Mouse (Mus musculus) E14TG2a.4 (cell line): ENCODE results near the gene Macrod1.

ENCODE experiments used
- CTCF ChIP-seq: conservative IDR thresholded peaks from 2 replicates; pipeline ENCODE4 v1.5.1; 2014; ENCODE audit warnings: low read length
- NANOG ChIP-seq: IDR thresholded peaks from 2 replicates; pipeline ENCODE4 v1.6.1; 2014; ENCODE audit warnings: borderline replicate concordance, low read length, mixed read lengths
- POU5F1 ChIP-seq: IDR thresholded peaks from 2 replicates; pipeline ENCODE4 v1.6.1; 2014; ENCODE audit warnings: low read length, borderline replicate concordance

DNA sequence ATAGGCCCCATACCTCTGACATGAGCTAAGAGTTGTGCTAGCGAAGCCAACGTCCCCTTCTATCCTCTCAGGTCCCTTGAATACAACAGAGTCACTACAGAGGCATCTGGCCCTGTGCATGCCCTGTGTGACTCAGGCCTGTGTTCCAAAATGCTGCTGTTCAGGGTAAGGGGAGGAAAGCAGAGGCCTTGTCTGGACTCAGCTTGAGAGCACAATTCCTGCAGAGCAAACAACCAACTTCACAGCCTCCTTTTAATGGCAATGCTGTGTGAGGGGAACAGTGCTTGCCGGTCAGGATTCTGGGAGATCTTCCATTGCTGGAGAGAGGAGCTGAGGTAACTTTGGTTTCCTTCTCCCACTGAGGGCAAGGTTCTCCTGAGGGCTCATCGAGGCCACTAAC is 12.3 kb upstream of the Macrod1 start:
- TF ChIP-seq CTCF (no peak), NANOG (no peak), POU5F1 (no peak)
